Mouse (Mus musculus) adrenal gland, postnatal 25 days (tissue): Measurements from ENCODE around the gene Pcsk2. TPM values are rescaled to one million over a fixed set of nuclear protein-coding genes. Genes with fewer than 3 reads are reported as not detected.

Experiments used
- DNase-seq: peaks from one replicate; pipeline ENCODE4 v3.0.0; 2021; ENCODE audit warnings: mixed read lengths
- total RNA-seq: library from RNA; stranded (reverse); gene quantifications from 2 replicates; pipeline ENCODE4 v1.2.3, GENCODE M21; 2021

Pcsk2 gene
- total RNA-seq, 1 experiment from 2014 or later: 5.6 TPM

GRCm38 (mm10) chr2:143735442-143735841 lies 189.5 kb downstream of the Pcsk2 start:
- no peak for DNase-seq

DNA sequence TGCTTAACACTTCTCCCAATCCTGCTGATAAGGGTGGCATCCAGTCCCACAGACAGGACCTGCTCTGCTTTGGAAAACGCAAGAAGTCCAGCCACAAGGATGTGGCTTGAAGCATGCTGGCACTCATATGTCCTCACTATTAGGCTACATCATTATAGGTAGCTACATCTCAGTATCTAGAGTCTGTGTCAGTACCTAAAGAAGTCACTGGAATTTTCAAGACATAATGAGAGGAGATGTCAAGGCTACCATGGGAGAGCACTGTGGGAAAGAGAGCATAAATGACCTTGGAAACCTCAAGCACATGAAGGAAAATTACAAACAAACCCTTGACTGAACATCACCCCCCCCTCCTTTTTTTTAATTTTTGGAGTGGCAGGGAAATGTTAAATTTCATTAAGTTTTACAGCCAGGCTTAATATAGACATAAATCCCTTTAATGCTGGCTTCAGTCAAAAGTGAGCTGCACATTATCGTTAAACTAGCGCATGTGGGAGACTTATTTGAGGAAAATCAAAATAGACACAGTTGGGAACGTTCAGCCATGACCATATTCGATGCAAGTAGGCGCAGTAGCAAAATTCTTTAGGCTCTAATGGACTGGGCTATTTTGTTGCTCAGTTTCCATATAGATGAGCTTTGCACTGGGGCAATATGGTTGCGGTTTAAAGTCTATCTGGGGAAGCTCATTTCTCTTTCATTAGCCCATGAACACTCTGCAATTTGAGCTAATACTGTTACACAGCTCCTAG lies 193.7 kb downstream of the Pcsk2 start:
- DNase-seq: no peak

GRCm38 (mm10) chr2:143742436-143742835 lies 196.5 kb downstream of the Pcsk2 start:
- DNase-seq: no peak

DNA sequence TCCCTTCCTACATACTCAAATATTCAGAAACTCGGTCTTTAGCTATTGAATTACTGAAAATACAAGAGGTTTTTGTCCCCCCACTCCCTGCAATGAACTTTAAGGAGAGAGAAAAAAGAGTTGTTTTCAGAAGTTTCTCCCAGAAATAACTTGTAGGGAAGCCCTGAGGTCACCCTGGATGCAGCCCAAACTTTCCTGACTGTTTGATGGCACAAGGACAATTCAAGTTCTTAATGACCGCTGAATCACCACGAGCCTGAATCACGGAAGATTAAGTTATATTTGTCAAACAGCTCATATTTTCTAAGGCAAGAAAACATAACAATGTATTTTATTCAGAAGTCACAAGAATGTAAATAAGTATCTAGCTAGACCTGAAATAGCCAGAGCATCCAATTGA lies 197.1 kb downstream of the Pcsk2 start:
- peak; percentile 64 for DNase-seq

- no peak for DNase-seq
Measured at GRCm38 (mm10) chr2:143752051-143752788, 206.3 kb downstream of the Pcsk2 start.

GRCm38 (mm10) chr2:143776448-143776847 lies 230.5 kb downstream of the Pcsk2 start:
- DNase-seq: no peak

DNA sequence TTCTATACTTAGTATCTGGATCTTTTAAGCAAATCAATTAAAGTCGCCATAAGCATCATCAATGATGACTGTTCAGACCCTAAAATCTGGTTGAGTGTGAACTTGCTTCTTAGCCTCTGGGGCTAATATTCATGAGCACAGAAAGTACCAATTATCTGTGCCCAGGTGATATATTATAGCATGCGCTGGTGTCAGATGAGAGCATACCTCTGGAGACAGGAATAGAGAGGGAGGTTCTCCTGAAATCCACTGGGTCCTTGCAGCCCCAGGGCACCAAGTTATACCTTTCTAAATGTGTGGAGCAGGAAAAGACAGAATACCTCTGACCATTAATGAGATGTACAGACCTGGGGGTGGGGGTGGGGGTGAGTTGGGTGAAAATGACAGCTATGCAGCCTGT lies 234.4 kb downstream of the Pcsk2 start:
- no peak for DNase-seq

GRCm38 (mm10) chr2:143789911-143790310 lies 244.0 kb downstream of the Pcsk2 start:
- DNase-seq: no peak

DNA sequence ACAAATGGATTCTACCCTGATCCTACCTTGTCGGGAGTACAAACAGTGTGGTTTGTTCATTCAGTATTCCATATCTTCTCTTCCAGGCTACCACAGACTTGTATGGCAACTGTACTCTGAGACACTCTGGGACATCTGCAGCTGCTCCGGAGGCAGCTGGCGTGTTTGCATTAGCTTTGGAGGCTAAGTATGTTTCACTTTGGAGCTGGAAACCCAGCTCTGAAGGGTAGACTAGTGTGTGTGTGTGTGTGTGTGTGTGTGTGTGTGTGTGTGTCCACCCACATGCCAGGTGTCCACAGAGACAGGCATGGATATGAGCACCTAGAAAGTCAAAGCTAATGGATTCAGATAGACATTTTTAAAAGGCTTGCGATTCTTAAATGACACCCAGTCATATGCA lies 249.9 kb downstream of the Pcsk2 start:
- DNase-seq: no peak

GRCm38 (mm10) chr2:143796335-143797013 lies 250.5 kb downstream of the Pcsk2 start:
- DNase-seq: no peak

GRCm38 (mm10) chr2:143801097-143801496 lies 255.1 kb downstream of the Pcsk2 start:
- DNase-seq: no peak

DNA sequence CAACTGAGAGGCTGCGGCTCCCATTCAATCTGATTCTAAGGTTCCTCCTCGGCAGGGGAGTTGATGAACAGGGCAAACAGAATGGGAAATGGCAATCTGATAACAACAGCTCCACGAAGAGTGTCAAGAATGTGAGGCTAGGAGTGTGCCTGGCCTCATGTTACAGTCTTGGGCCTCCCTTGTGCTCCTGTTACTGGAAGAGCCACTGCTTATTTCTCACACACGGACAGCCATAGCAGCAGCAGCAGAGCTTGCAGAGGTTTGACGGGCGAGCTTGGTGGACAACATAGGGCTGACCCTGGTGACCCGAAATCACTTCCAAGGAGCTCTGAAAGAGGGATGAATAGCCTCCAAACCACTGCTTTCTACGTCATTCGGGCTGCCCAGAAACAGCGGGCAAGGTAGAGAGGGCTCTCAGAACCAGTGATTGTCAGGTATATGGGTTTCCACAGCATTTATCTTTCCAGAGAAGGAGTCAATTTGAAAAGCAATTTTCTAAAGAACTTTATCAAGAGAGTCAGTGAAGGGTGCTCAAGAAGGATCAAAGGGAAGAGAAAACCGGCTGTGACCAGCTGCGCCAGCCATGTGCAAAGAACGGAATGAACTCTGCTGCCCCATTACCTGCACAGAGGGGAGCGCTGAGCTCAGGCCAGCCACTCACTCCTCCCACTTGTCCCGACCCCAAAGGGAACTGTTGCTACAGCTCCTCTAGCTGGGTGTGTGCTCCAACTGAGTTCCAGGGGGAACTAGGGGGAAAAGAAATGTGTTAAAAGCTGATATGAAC lies 260.4 kb downstream of the Pcsk2 start:
- DNase-seq: no peak

- DNase-seq: no peak
Measured at GRCm38 (mm10) chr2:143806924-143807664, 261.1 kb downstream of the Pcsk2 start.

DNA sequence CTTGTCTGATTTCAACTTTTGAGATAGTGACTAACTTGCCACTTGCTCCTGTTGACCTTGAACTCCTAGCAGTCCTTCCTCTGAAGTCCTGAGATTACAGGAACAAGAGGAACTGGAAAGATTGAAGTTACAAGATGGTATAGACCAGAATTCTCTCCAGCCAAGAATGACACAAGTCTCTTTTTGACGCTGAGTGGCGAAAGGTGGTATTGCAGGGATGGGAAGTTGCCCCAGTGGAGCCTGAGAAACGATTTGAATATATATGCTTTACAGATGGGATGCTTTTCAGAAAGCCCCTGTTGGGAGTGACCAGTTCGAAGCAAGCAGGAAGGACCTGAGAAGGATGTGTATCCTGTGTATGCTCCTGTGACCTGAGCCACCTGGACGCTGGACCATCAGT lies 262.8 kb downstream of the Pcsk2 start:
- no peak for DNase-seq

DNA sequence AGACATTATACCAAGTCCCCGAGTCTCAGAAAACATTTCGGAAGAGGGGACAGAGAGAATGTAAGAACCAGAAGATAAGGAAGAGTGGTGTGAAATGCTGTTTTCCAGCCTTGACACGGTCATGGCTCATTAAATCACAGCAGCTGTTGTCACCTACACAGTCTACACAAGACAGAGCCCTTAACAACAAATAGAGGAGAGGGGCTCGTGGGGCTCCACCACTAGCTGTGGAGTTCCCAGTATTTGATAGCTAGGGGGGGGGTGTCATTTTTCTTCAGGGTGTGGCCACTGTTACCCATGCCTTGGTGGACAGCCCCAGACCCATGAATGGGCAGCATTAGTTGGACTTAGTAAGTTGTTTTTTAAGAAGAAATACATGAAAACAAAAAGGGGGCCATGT lies 266.3 kb downstream of the Pcsk2 start:
- no peak for DNase-seq

- no peak for DNase-seq
Measured at GRCm38 (mm10) chr2:143813461-143813860, 267.5 kb downstream of the Pcsk2 start.

GRCm38 (mm10) chr2:143831645-143832044 lies 285.7 kb downstream of the Pcsk2 start:
- DNase-seq: no peak

- no peak for DNase-seq
Measured at GRCm38 (mm10) chr2:143832721-143833120, 286.8 kb downstream of the Pcsk2 start.

DNA sequence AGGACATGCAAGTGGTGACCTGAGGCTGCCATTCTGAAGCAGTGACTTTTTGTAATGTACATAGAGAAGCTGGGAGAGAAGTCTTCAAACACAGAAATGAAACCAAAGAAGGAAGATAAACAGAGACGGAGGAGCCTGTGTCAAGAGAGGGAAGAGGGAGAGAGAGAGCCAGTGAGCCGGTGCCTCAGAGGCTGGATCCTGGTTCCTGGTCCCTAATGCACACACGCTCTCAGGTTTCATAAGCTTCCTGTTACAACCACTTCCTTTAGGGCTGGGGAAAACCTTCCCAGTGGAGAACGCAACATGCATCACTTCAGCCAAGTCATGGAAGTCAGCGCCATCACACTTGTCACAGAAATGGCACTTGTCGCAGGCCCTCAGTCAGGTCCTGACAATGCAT lies 288.1 kb downstream of the Pcsk2 start:
- DNase-seq: no peak

- no peak for DNase-seq
Measured at GRCm38 (mm10) chr2:143835820-143836219, 289.9 kb downstream of the Pcsk2 start.

GRCm38 (mm10) chr2:143837291-143837701 lies 291.3 kb downstream of the Pcsk2 start:
- DNase-seq: peak; percentile 51

DNA sequence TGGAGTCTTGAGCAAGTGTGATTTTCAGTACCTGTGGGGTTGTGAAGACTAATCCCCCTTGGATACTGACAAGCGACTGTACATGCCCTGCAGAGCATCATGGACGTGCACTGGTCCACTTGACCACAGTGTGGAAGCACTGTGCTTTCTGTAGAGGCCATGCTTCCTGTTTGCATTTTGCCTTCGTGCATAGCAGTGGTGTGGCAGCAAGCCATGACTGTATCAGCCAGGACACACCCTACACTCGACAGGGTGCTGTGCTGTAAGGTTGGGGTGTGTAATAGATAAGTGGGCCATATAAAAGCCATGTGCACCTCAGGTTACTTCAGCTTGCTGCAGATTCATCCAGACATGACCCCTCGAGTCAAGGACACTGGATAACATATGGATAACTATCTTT lies 292.7 kb downstream of the Pcsk2 start:
- no peak for DNase-seq
